Mouse (Mus musculus) cerebellum, adult 9-11 months (tissue): ENCODE measurements around the gene Mdga1.

Experiments
- DNase-seq: peaks from one replicate; pipeline ENCODE4 v3.0.0; 2022

Gene Mdga1

GRCm38 (mm10) chr17:29970037-29970555 lies at the start of gene Mdga1:
TSS of gene Mdga1 (minus strand) at chr17:29970087.
- no peak for DNase-seq

- no peak for DNase-seq
Measured at GRCm38 (mm10) chr17:30018927-30019610, 49.2 kb upstream of the Mdga1 start.

GRCm38 (mm10) chr17:30014660-30015059 lies 44.8 kb upstream of the Mdga1 start:
- DNase-seq: no peak

GRCm38 (mm10) chr17:30008392-30008791 lies 38.5 kb upstream of the Mdga1 start:
- DNase-seq: no peak

GRCm38 (mm10) chr17:30007883-30008282 lies 38.0 kb upstream of the Mdga1 start:
- DNase-seq: no peak

- no peak for DNase-seq
Measured at GRCm38 (mm10) chr17:30006877-30007276, 37.0 kb upstream of the Mdga1 start.

- DNase-seq: peak; percentile 71
Measured at GRCm38 (mm10) chr17:30005451-30005941, 35.6 kb upstream of the Mdga1 start.

- no peak for DNase-seq
Measured at GRCm38 (mm10) chr17:30005103-30005443, 35.2 kb upstream of the Mdga1 start.

GRCm38 (mm10) chr17:30004203-30005102 lies 34.6 kb upstream of the Mdga1 start, which contains the start of gene Zfand3:
TSS of gene Zfand3 (plus strand) at chr17:30004733.
- peak; percentile 95 for DNase-seq

GRCm38 (mm10) chr17:29998566-29999295 lies 28.8 kb upstream of the Mdga1 start:
- DNase-seq: no peak

- peak; percentile 25 for DNase-seq
Measured at GRCm38 (mm10) chr17:29997726-29998125, 27.8 kb upstream of the Mdga1 start.

GRCm38 (mm10) chr17:29995986-29996385 lies 26.1 kb upstream of the Mdga1 start:
- DNase-seq: no peak

- DNase-seq: no peak
Measured at GRCm38 (mm10) chr17:29994459-29994858, 24.6 kb upstream of the Mdga1 start.

- no peak for DNase-seq
Measured at GRCm38 (mm10) chr17:29994011-29994410, 24.1 kb upstream of the Mdga1 start.

GRCm38 (mm10) chr17:29993488-29993887 lies 23.6 kb upstream of the Mdga1 start:
- no peak for DNase-seq

- DNase-seq: no peak
Measured at GRCm38 (mm10) chr17:29990845-29991244, 21.0 kb upstream of the Mdga1 start.

- DNase-seq: no peak
Measured at GRCm38 (mm10) chr17:29990136-29990535, 20.2 kb upstream of the Mdga1 start.

GRCm38 (mm10) chr17:29989653-29990052 lies 19.8 kb upstream of the Mdga1 start:
- DNase-seq: no peak

GRCm38 (mm10) chr17:29988141-29988540 lies 18.3 kb upstream of the Mdga1 start:
- no peak for DNase-seq

GRCm38 (mm10) chr17:29985534-29985933 lies 15.6 kb upstream of the Mdga1 start:
- DNase-seq: no peak

- no peak for DNase-seq
Measured at GRCm38 (mm10) chr17:29984931-29985330, 15.0 kb upstream of the Mdga1 start.

GRCm38 (mm10) chr17:29983190-29983589 lies 13.3 kb upstream of the Mdga1 start:
- DNase-seq: no peak

- no peak for DNase-seq
Measured at GRCm38 (mm10) chr17:29981568-29981967, 11.7 kb upstream of the Mdga1 start.
